Mouse (Mus musculus): ENCODE results near the gene Nxph4. TPM values are rescaled to one million over a fixed set of nuclear protein-coding genes. Genes with fewer than 3 reads are reported as not detected.
A peak's percentile ranks its signal among the peaks of the same experiment; 100 is the strongest.

The Nxph4 gene
- polyA plus RNA-seq, 1 experiment from 2014 or later: 5.2 TPM

GRCm38 (mm10) chr10:127564301-127564700 is 29.9 kb upstream of the Nxph4 start:
- 60% methylated on average over 13 of the region's 13 CpGs for WGBS
- no peaks in the 10 kb centered on the region for H3K9me3 ChIP-seq
- H3K27ac ChIP-seq (replicated peaks): no peak overlapping the region
- no peaks in the 10 kb centered on the region for H3K27me3 ChIP-seq (replicated peaks; ENCODE audit: low read depth, poor library complexity, severe bottlenecking)
- DNase-seq (ENCODE audit: low spot score): peak; percentile 35
- peaks cover 97% of the 10 kb centered on the region for H3K36me3 ChIP-seq (replicated peaks)
- no peak overlapping the region for H3K4me3 ChIP-seq
- H3K4me1 ChIP-seq: peaks cover 13% of the 10 kb centered on the region

GRCm38 (mm10) chr10:127563840-127564239 is 29.5 kb upstream of the Nxph4 start:
- peak overlapping the region; percentile 59 for H3K27ac ChIP-seq (replicated peaks)
- no peak overlapping the region for H3K4me3 ChIP-seq
- H3K9me3 ChIP-seq: no peaks in the 10 kb centered on the region
- no peaks in the 10 kb centered on the region for H3K27me3 ChIP-seq (replicated peaks; ENCODE audit: low read depth, poor library complexity, severe bottlenecking)
- DNase-seq (ENCODE audit: low spot score): no peak
- peaks cover 13% of the 10 kb centered on the region for H3K4me1 ChIP-seq
- WGBS: 77% methylated on average over 8 of the region's 8 CpGs
- H3K36me3 ChIP-seq (replicated peaks): peaks cover 97% of the 10 kb centered on the region

GRCm38 (mm10) chr10:127561145-127561544 is 26.8 kb upstream of the Nxph4 start:
- Histone ChIP-seq H3K36me3 (replicated peaks) (peaks cover 98% of the 10 kb centered on the region), H3K27me3 (replicated peaks; ENCODE audit: low read depth, poor library complexity, severe bottlenecking) (no peaks in the 10 kb centered on the region)
- DNase-seq (ENCODE audit: low spot score): no peak

GRCm38 (mm10) chr10:127557397-127557796 is 23.0 kb upstream of the Nxph4 start:
- Histone ChIP-seq H3K36me3 (replicated peaks) (peaks cover 100% of the 10 kb centered on the region), H3K27me3 (replicated peaks; ENCODE audit: low read depth, poor library complexity, severe bottlenecking) (no peaks in the 10 kb centered on the region), H3K4me3 (no peak overlapping the region), H3K27ac (replicated peaks) (no peak overlapping the region), H3K9me3 (no peaks in the 10 kb centered on the region), H3K4me1 (no peaks in the 10 kb centered on the region)
- no peak for DNase-seq (ENCODE audit: low spot score)
- WGBS: 90% methylated on average over 13 of the region's 13 CpGs

More at GRCm38 (mm10) chr10:127561145-127561544, 26.8 kb upstream of the Nxph4 start:
- Histone ChIP-seq H3K9me3 (no peaks in the 10 kb centered on the region), H3K4me3 (no peak overlapping the region), H3K27ac (replicated peaks) (no peak overlapping the region), H3K4me1 (peaks cover 13% of the 10 kb centered on the region)

- Histone ChIP-seq H3K4me1 (no peaks in the 10 kb centered on the region), H3K27ac (replicated peaks) (no peak overlapping the region), H3K36me3 (replicated peaks) (peaks cover 100% of the 10 kb centered on the region), H3K4me3 (0 out of 2 replicates have a peak overlapping the region, but pooled peaks have one; percentile 8), H3K27me3 (replicated peaks; ENCODE audit: low read depth, poor library complexity, severe bottlenecking) (no peaks in the 10 kb centered on the region), H3K9me3 (no peaks in the 10 kb centered on the region)
- DNase-seq (ENCODE audit: low spot score): peak; percentile 54
- WGBS: 76% methylated on average over 18 of the region's 18 CpGs
These were observed 21.3 kb upstream of the Nxph4 start for GRCm38 (mm10) chr10:127555703-127556102.

GRCm38 (mm10) chr10:127549892-127550291 is 15.5 kb upstream of the Nxph4 start:
- Histone ChIP-seq H3K4me3 (no peak overlapping the region), H3K27me3 (replicated peaks; ENCODE audit: low read depth, poor library complexity, severe bottlenecking) (no peaks in the 10 kb centered on the region), H3K4me1 (no peaks in the 10 kb centered on the region), H3K36me3 (replicated peaks) (peaks cover 100% of the 10 kb centered on the region), H3K9me3 (no peaks in the 10 kb centered on the region), H3K27ac (replicated peaks) (no peak overlapping the region)
- WGBS: 91% methylated on average over 17 of the region's 17 CpGs
- DNase-seq (ENCODE audit: low spot score): no peak

GRCm38 (mm10) chr10:127548236-127548635 is 13.9 kb upstream of the Nxph4 start:
- H3K4me1 ChIP-seq: no peaks in the 10 kb centered on the region
- H3K36me3 ChIP-seq (replicated peaks): peaks cover 100% of the 10 kb centered on the region
- DNase-seq (ENCODE audit: low spot score): no peak
- H3K27ac ChIP-seq (replicated peaks): no peak overlapping the region
- 96% methylated on average over 15 of the region's 15 CpGs for WGBS
- H3K9me3 ChIP-seq: no peaks in the 10 kb centered on the region
- no peak overlapping the region for H3K4me3 ChIP-seq
- H3K27me3 ChIP-seq (replicated peaks; ENCODE audit: low read depth, poor library complexity, severe bottlenecking): no peaks in the 10 kb centered on the region

GRCm38 (mm10) chr10:127546505-127546904 is 12.1 kb upstream of the Nxph4 start:
- no peak overlapping the region for H3K27ac ChIP-seq (replicated peaks)
- no peak overlapping the region for H3K4me3 ChIP-seq
- no peaks in the 10 kb centered on the region for H3K27me3 ChIP-seq (replicated peaks; ENCODE audit: low read depth, poor library complexity, severe bottlenecking)
- 89% methylated on average over 7 of the region's 7 CpGs for WGBS
- no peak for DNase-seq (ENCODE audit: low spot score)
- H3K36me3 ChIP-seq (replicated peaks): peaks cover 100% of the 10 kb centered on the region
- peaks cover 3% of the 10 kb centered on the region; the same call in 1 of the 2 replicates for H3K4me1 ChIP-seq
- H3K9me3 ChIP-seq: no peaks in the 10 kb centered on the region

- Histone ChIP-seq H3K9me3 (no peaks in the 10 kb centered on the region), H3K4me3 (no peak overlapping the region), H3K36me3 (replicated peaks) (peaks cover 100% of the 10 kb centered on the region), H3K27me3 (replicated peaks; ENCODE audit: low read depth, poor library complexity, severe bottlenecking) (0 out of 2 replicates have a peak, but pooled peaks cover 5% of the 10 kb centered on the region), H3K4me1 (peaks cover 3% of the 10 kb centered on the region; the same call in 1 of the 2 replicates), H3K27ac (replicated peaks) (no peak overlapping the region)
- no peak for DNase-seq (ENCODE audit: low spot score)
- 95% methylated on average over 20 of the region's 20 CpGs for WGBS
These were observed 10.0 kb upstream of the Nxph4 start for GRCm38 (mm10) chr10:127544375-127544774.

- 86% methylated on average over 3 of the region's 3 CpGs for WGBS
- Histone ChIP-seq H3K4me1 (peaks cover 3% of the 10 kb centered on the region; the same call in 1 of the 2 replicates), H3K27ac (replicated peaks) (no peak overlapping the region), H3K36me3 (replicated peaks) (peaks cover 100% of the 10 kb centered on the region), H3K9me3 (no peaks in the 10 kb centered on the region), H3K27me3 (replicated peaks; ENCODE audit: low read depth, poor library complexity, severe bottlenecking) (0 out of 2 replicates have a peak, but pooled peaks cover 5% of the 10 kb centered on the region), H3K4me3 (no peak overlapping the region)
- DNase-seq (ENCODE audit: low spot score): no peak
These were observed 9.6 kb upstream of the Nxph4 start for GRCm38 (mm10) chr10:127543916-127544315.

GRCm38 (mm10) chr10:127542720-127543119 is 8.4 kb upstream of the Nxph4 start:
- peaks cover 4% of the 10 kb centered on the region; the same call in 1 of the 2 replicates for H3K4me1 ChIP-seq
- H3K27me3 ChIP-seq (replicated peaks; ENCODE audit: low read depth, poor library complexity, severe bottlenecking): peaks cover 6% of the 10 kb centered on the region; the same call in 1 of the 2 replicates
- no peaks in the 10 kb centered on the region for H3K9me3 ChIP-seq
- no peak overlapping the region for H3K4me3 ChIP-seq
- peaks cover 96% of the 10 kb centered on the region for H3K36me3 ChIP-seq (replicated peaks)
- no peak for DNase-seq (ENCODE audit: low spot score)
- 57% methylated on average over 6 of the region's 6 CpGs for WGBS
- no peak overlapping the region for H3K27ac ChIP-seq (replicated peaks)

- WGBS: 80% methylated on average over 13 of the region's 13 CpGs
- Histone ChIP-seq H3K27ac (replicated peaks) (no peak overlapping the region), H3K4me1 (peaks cover 7% of the 10 kb centered on the region; the same call in 1 of the 2 replicates), H3K9me3 (no peaks in the 10 kb centered on the region), H3K27me3 (replicated peaks; ENCODE audit: low read depth, poor library complexity, severe bottlenecking) (peaks cover 11% of the 10 kb centered on the region), H3K36me3 (replicated peaks) (peaks cover 90% of the 10 kb centered on the region), H3K4me3 (no peak overlapping the region)
- DNase-seq (ENCODE audit: low spot score): no peak
These were observed 7.7 kb upstream of the Nxph4 start for GRCm38 (mm10) chr10:127542084-127542483.

GRCm38 (mm10) chr10:127541510-127541909 is 7.2 kb upstream of the Nxph4 start:
- H3K36me3 ChIP-seq (replicated peaks): peaks cover 84% of the 10 kb centered on the region
- 92% methylated on average over 8 of the region's 8 CpGs for WGBS

More at GRCm38 (mm10) chr10:127541510-127541909, 7.2 kb upstream of the Nxph4 start:
- DNase-seq (ENCODE audit: low spot score): no peak
- Histone ChIP-seq H3K4me1 (peaks cover 12% of the 10 kb centered on the region), H3K4me3 (no peak overlapping the region), H3K27me3 (replicated peaks; ENCODE audit: low read depth, poor library complexity, severe bottlenecking) (peaks cover 17% of the 10 kb centered on the region), H3K27ac (replicated peaks) (no peak overlapping the region), H3K9me3 (no peaks in the 10 kb centered on the region)
